Mouse (Mus musculus) limb, embryonic 12.5 days (tissue): ENCODE measurements around the gene Actb. TPM values are rescaled to one million over a fixed set of nuclear protein-coding genes. Genes with fewer than 3 reads are reported as not detected.

Experiments used
- ATAC-seq: fragments of 200-750 bp; cut with Nextera tagmentation; 2 replicates; pipeline ENCODE4 v1.8.0; 2017; ENCODE audit warnings: low read depth, moderate TSS enrichment; ENCODE audit not compliant: insufficient number of reproducible peaks, insufficient read depth, low FRiP score, low TSS enrichment
- H3K27ac ChIP-seq: fragments of 300-500 bp; sonication (generic); 2 replicates; pipeline ENCODE4 v1.5.1; 2016; ENCODE audit warnings: mild to moderate bottlenecking, moderate library complexity
- H3K27me3 ChIP-seq: fragments of 300-500 bp; sonication (generic); 2 replicates; pipeline ENCODE4 v1.6.1; 2016; ENCODE audit warnings: mild to moderate bottlenecking, moderate library complexity
- H3K36me3 ChIP-seq: fragments of 300-500 bp; sonication (generic); 2 replicates; pipeline ENCODE4 v1.6.1; 2016; ENCODE audit warnings: mild to moderate bottlenecking, moderate library complexity
- H3K4me1 ChIP-seq: fragments of 300-500 bp; sonication (generic); replicated peaks from 2 replicates; pipeline ENCODE4 v1.6.1; 2016
- H3K4me2 ChIP-seq: fragments of 300-500 bp; sonication (generic); 2 replicates; pipeline ENCODE4 v1.6.1; 2016; ENCODE audit warnings: mild to moderate bottlenecking, moderate library complexity
- H3K4me3 ChIP-seq: fragments of 300-500 bp; sonication (generic); replicated peaks from 2 replicates; pipeline ENCODE4 v1.5.1; 2016; ENCODE audit warnings: mild to moderate bottlenecking
- H3K9ac ChIP-seq: fragments of 300-500 bp; sonication (generic); replicated peaks from 2 replicates; pipeline ENCODE4 v1.6.1; 2016; ENCODE audit warnings: mild to moderate bottlenecking, moderate library complexity
- H3K9me3 ChIP-seq: fragments of 300-500 bp; sonication (generic); 2 replicates; pipeline ENCODE4 v1.6.1; 2016; ENCODE audit warnings: mild to moderate bottlenecking, moderate library complexity
- WGBS: fragments of 180-500 bp; shearing (Covaris S2); methylation state at CpG from one replicate; pipeline ENCODE4 v1.1.7; 2016; 5-methylcytosine and 5-hydroxymethylcytosine counted together
- polyA plus RNA-seq: library from polyadenylated mRNA; unstranded; fragments of >200 nt; fragmentation: Nextera tagmentation; extraction: Ambion mirVana; gene quantifications from 2 replicates; pipeline ENCODE4 v1.2.1, GENCODE M21; 2016

Actb gene
- polyA plus RNA-seq, 1 experiment from 2014 or later: 13,538 TPM

DNA sequence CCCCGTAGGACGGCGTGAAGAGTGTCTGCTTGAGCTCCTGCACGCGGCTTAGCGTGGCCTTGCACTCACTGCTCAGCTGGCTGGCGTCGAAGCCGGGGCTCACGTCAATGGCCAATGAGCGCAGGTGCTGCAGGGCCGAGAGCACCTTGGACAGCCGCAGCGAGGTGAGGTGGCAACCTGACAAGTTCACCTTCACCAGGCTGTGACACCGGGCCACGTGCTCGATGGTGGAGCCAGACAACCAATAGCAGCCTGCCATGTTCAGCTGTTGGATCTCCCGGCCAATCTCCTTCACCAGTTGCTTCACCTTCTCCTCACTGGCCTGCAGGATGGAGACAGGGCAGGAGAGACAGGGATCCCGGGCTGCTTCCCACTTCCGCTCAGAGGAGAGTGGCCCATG, 19.8 kb downstream of the Actb start:
- no peaks in the 10 kb centered on the region for H3K27me3 ChIP-seq
- H3K4me1 ChIP-seq: no peaks in the 10 kb centered on the region
- H3K4me3 ChIP-seq: no peak overlapping the region
- H3K9me3 ChIP-seq: no peaks in the 10 kb centered on the region
- H3K4me2 ChIP-seq: no peak overlapping the region
- WGBS: 94% methylated on average over 20 of the region's 20 CpGs
- no peak overlapping the region for H3K27ac ChIP-seq
- ATAC-seq: no peak
- H3K9ac ChIP-seq: no peak overlapping the region
- H3K36me3 ChIP-seq: peaks cover 59% of the 10 kb centered on the region

DNA sequence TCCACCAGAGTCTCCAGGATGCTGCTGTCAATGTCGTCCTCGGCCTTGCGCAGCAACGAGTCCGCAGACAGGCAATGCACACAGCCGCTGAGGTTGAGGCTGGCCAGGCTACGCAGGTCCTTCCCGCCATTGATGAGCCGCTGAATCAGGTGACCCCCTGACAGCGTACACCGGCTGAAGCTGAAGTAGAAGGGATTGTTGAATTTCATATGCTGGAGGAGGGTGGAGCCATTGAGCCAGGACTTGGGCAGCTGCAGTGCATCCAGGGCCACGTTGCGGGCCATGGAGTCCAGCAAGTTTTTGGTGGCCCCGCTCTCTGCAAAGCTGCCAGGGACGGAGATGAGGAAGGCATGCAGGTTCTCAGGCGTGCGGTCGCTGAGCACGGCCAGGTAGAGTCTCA, 20.4 kb downstream of the Actb start:
- no peaks in the 10 kb centered on the region for H3K9me3 ChIP-seq
- H3K36me3 ChIP-seq: peaks cover 59% of the 10 kb centered on the region
- H3K4me1 ChIP-seq: no peaks in the 10 kb centered on the region
- no peak for ATAC-seq
- H3K9ac ChIP-seq: no peak overlapping the region
- H3K27me3 ChIP-seq: no peaks in the 10 kb centered on the region
- WGBS: 94% methylated on average over 19 of the region's 19 CpGs
- no peak overlapping the region for H3K27ac ChIP-seq
- no peak overlapping the region for H3K4me2 ChIP-seq
- no peak overlapping the region for H3K4me3 ChIP-seq

DNA sequence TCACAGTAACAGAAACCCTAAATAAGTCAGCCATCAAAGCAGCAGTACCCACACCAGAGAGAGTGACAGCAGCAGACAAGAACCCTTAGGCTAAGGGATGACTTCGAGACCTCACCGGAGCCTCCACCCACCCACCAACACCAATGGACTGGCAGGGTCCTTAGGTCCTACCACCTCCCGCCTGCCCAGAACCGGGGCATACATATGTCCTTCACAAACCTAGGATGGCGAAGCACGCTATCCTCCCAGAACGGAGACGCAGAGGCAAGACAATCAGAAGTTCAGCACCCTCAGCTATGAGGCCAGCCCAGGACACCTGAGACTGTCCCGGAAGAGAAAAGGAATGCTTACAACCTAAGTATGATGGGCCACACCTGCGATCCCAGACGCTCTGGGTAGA, 24.1 kb downstream of the Actb start:
- 0 out of 2 replicates have a peak overlapping the region, but pooled peaks have one; percentile 34 for H3K9ac ChIP-seq
- WGBS: 93% methylated on average over 11 of the region's 11 CpGs

DNA sequence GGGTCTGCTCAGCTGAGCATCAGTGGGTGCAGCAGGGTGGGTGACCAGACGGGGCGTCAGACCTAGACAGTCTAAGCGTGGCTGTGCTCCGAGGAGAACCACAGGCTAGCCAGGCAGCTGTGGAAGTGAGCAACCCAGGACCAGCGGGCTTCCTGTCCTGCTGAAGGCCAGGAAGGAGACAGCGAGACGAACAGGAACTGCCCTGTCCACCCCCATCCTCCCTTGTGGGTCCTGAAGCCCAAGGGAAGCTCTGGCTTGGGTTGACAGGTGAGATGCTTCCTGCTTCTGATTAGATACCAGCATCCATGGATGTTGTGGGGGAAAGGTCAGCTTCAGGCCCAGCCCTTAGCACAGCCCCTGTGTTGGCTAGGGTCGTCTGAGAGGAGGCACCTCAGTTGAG, 24.6 kb downstream of the Actb start:
- H3K4me1 ChIP-seq: peaks cover 3% of the 10 kb centered on the region; the same call in 1 of the 2 replicates
- no peak overlapping the region for H3K9ac ChIP-seq
- H3K4me3 ChIP-seq: no peak overlapping the region
- 82% methylated on average over 8 of the region's 8 CpGs for WGBS
- no peak overlapping the region for H3K4me2 ChIP-seq
- no peak for ATAC-seq
- H3K9me3 ChIP-seq: no peaks in the 10 kb centered on the region
- H3K36me3 ChIP-seq: peaks cover 71% of the 10 kb centered on the region
- peak overlapping the region; percentile 37; the same call in 1 of the 2 replicates for H3K27ac ChIP-seq
- no peaks in the 10 kb centered on the region for H3K27me3 ChIP-seq

More for the DNA sequence above, 24.1 kb downstream of the Actb start:
- Histone ChIP-seq H3K4me1 (peaks cover 1% of the 10 kb centered on the region; the same call in 1 of the 2 replicates), H3K4me3 (no peak overlapping the region), H3K4me2 (no peak overlapping the region), H3K27me3 (no peaks in the 10 kb centered on the region), H3K9me3 (no peaks in the 10 kb centered on the region), H3K27ac (no peak overlapping the region), H3K36me3 (peaks cover 72% of the 10 kb centered on the region)
- ATAC-seq: no peak

DNA sequence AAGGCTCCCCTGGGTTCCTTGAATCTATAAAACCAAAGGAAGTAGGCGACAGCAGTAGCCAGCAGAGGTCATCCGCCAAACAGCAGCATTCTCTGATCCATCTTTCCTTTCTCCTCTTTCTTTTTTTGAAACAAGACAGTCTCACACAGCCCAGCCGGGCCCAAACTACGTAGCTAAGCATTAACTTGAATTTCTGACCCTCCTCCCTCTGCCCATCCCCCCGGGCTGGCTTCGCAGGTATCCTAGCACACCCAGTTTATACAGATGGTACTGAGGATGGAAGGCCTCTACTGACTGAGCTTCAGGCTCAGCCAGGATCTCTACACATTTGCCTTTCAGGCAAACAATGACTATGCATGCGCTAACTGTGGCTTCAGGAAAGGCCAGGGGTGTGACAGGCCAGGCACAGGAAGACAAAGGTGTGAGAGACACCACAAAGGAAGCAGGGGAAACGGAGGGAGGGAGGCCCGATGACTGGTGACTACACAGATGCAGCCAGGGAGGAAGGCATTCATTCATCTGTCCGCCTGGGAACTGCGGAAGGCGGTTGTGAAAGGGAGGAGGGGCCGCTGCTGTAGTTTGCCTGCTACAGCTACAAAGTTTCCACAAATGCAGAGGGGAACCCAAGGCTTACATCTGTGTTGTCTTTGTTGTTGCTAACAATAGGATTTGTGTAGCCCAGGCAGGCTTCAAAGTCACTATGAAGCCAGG, 25.6 kb downstream of the Actb start:
- no peaks in the 10 kb centered on the region for H3K27me3 ChIP-seq
- H3K4me3 ChIP-seq: no peak overlapping the region
- peaks cover 71% of the 10 kb centered on the region for H3K36me3 ChIP-seq
- peaks cover 3% of the 10 kb centered on the region; the same call in 1 of the 2 replicates for H3K4me1 ChIP-seq
- H3K4me2 ChIP-seq: no peak overlapping the region
- no peak for ATAC-seq
- H3K27ac ChIP-seq: 0 out of 2 replicates have a peak overlapping the region, but pooled peaks have one; percentile 37
- WGBS: 53% methylated on average over 13 of the region's 13 CpGs
- H3K9me3 ChIP-seq: no peaks in the 10 kb centered on the region
- 0 out of 2 replicates have a peak overlapping the region, but pooled peaks have one; percentile 34 for H3K9ac ChIP-seq

DNA sequence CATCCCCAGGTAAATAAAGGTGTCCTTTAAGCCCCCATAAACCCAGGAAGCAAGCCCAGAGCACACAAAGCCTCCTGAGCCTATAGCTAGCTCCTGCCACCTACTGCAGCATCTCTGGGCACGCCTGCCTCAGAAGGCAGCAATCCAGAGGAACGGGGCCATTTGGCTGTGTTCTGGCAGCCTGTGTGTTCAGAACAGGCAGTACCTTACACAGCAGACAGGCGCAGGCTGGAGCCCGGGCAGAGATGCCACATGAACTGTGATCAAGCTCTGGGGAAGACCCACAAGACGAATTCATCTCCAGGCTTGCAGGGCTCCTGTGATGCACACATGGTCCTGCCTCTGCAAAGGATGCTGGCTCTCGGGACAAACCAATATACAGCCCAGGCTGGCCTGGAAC, 26.3 kb downstream of the Actb start:
- peaks cover 71% of the 10 kb centered on the region for H3K36me3 ChIP-seq
- H3K27ac ChIP-seq: no peak overlapping the region
- 78% methylated on average over 6 of the region's 6 CpGs for WGBS
- H3K4me1 ChIP-seq: peaks cover 3% of the 10 kb centered on the region; the same call in 1 of the 2 replicates
- H3K27me3 ChIP-seq: no peaks in the 10 kb centered on the region
- no peak overlapping the region for H3K9ac ChIP-seq
- no peaks in the 10 kb centered on the region for H3K9me3 ChIP-seq
- H3K4me3 ChIP-seq: no peak overlapping the region
- H3K4me2 ChIP-seq: no peak overlapping the region
- ATAC-seq: no peak

DNA sequence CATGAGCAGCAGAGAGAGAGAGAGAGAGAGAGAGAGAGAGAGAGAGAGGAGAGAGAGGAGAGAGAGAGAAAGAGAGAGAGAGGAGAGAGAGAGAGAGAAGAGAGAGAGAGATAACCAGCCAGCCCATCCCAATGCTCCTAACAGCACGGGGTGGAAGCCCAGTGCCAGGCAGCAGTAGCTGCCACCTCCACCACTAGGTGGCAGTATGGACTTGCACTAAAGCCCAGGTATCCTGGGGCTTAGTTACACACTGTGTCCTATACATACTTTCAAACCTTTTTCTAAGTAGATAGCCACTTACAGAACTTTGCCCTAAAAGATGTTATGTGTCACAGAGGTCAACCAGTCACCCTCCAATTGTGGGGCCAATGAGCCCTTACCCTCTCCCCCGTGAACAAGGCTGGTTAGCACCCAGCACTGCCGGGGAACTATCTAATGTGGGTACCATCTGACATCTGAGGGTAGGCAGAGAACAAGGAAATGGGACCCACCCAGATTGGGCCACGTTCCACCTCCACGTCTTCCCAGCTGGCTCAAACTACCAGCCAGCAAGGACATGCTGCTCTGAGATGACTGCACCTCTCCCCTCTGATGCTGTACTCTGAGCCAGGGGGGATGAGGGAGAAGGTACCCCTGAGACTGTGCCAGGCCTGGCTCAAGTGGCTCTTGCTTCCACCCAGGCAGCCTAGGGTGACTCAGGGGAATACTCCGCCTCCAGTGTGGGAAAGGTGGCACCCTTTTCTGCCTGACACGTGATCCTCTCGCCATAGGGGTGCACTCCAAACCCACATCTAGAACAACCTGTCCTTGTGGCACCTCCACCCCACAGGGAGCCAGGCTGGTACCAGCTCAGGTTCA, 27.0 kb downstream of the Actb start:
- no peaks in the 10 kb centered on the region for H3K27me3 ChIP-seq
- H3K27ac ChIP-seq: no peak overlapping the region
- H3K9me3 ChIP-seq: no peaks in the 10 kb centered on the region
- no peak overlapping the region for H3K4me3 ChIP-seq
- peaks cover 3% of the 10 kb centered on the region; the same call in 1 of the 2 replicates for H3K4me1 ChIP-seq
- 70% methylated on average over 8 of the region's 8 CpGs for WGBS
- ATAC-seq: no peak; the same call in 1 of the 2 replicates
- no peak overlapping the region for H3K4me2 ChIP-seq
- peaks cover 71% of the 10 kb centered on the region for H3K36me3 ChIP-seq
- no peak overlapping the region for H3K9ac ChIP-seq

DNA sequence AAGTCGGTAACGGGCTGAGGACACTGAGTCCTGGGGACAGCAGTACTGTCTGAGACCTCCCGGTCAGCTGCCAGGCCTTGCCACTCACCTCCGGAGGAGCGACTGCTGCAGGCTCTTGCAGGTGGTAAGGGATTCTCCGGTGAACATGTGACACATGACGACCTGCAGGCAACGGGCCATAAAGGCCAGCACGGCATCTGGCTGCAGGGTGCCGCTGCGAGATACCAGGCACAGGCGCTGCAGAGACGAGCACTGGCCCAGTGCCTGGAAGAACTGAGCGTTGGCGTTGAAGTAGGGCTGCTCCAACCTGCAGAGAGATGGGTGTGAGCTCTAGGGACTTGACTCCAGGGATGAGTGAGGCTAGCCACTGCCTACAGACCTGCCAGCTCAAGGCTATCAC, 28.0 kb downstream of the Actb start:
- H3K27me3 ChIP-seq: no peaks in the 10 kb centered on the region
- H3K9me3 ChIP-seq: no peaks in the 10 kb centered on the region
- 83% methylated on average over 15 of the region's 15 CpGs for WGBS
- peaks cover 72% of the 10 kb centered on the region for H3K36me3 ChIP-seq
- no peak overlapping the region for H3K4me3 ChIP-seq
- no peak overlapping the region for H3K4me2 ChIP-seq
- no peak for ATAC-seq
- H3K4me1 ChIP-seq: peaks cover 3% of the 10 kb centered on the region; the same call in 1 of the 2 replicates
- H3K9ac ChIP-seq: no peak overlapping the region
- no peak overlapping the region for H3K27ac ChIP-seq

DNA sequence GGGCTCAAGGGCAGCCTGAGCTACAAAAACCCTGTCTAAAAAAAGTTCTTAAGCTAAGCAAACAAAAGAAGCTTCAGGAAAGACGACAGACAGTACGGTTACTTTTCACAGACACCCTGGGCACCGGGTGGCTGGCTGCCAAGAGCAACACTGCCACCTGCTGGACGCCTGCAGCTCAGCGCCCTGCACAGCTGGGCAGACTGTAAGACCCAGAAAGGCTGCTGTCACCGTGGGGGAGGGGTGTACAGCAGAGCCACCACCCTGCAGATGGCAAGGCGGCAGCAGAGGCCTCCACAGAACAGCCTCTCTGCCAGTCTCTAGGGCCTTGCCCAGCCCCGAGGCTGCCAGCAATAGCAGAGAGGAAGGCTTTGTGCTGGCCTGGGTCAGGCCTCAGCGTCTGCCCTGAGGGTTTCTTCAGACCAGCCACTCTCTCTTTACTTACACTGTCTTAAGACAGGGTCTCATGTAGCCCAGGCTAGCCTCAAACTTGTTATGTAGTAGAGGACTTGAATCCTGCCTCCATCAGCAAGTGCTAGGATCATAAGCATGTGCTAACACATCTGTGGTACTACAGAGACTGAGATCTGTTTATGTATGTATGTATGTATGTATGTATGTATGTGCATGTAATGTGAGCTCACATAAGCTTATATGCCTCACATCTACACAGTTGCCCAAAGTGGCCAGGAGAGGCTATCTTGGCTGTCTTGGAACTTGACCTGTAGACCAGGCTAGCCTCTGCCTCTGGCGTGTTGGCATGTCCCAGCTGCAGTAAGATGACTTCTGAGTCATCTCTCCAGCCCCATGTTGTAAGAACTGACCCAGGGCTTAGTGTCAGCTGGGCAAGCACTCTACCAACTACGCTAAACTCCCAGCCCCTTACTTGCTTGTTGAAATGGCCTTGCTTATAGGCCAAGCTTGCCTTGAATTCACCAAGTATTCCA, 28.9 kb downstream of the Actb start:
- no peak overlapping the region for H3K4me2 ChIP-seq
- 30% methylated on average over 11 of the region's 11 CpGs for WGBS
- H3K27ac ChIP-seq: 0 out of 2 replicates have a peak overlapping the region, but pooled peaks have one; percentile 24
- no peak overlapping the region for H3K4me3 ChIP-seq
- ATAC-seq: peak; percentile 41; the same call in 1 of the 2 replicates
- peaks cover 3% of the 10 kb centered on the region; the same call in 1 of the 2 replicates for H3K4me1 ChIP-seq
- H3K36me3 ChIP-seq: peaks cover 70% of the 10 kb centered on the region
- H3K9me3 ChIP-seq: no peaks in the 10 kb centered on the region
- no peaks in the 10 kb centered on the region for H3K27me3 ChIP-seq
- H3K9ac ChIP-seq: no peak overlapping the region

DNA sequence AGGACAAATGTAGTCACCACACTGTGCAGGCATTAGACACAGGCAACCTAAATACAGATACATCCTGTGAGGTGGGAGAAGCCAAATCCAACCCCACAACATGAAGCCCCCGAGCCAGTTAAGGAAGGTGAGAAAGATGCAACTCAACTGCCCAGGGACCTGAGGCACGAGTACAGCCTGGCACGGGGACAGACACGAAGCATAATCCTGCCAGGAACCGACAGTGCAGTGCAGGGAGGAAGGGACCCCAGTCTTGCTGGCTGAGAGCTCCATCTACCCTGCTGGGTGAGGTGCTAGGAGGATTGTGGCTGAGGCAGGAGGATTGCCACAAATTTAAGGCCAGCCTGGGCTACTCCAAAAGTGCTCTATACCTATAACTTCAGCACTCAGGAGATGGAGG, 29.7 kb downstream of the Actb start:
- H3K27me3 ChIP-seq: no peaks in the 10 kb centered on the region
- no peak overlapping the region for H3K4me3 ChIP-seq
- no peak overlapping the region for H3K27ac ChIP-seq
- H3K36me3 ChIP-seq: peaks cover 72% of the 10 kb centered on the region
- H3K9ac ChIP-seq: no peak overlapping the region
- 94% methylated on average over 5 of the region's 5 CpGs for WGBS
- no peak for ATAC-seq
- H3K9me3 ChIP-seq: no peaks in the 10 kb centered on the region
- H3K4me1 ChIP-seq: peaks cover 8% of the 10 kb centered on the region; the same call in 1 of the 2 replicates
- H3K4me2 ChIP-seq: no peak overlapping the region
